Mouse (Mus musculus): ENCODE results near the gene Sat2. TPM values are rescaled to one million over a fixed set of nuclear protein-coding genes. Genes with fewer than 3 reads are reported as not detected.
"Not testable (repeated sequence)": the region's sequence is repeated elsewhere in the genome, so short reads cannot be mapped to it uniquely, and the experiment has no call there.

Gene Sat2
- total RNA-seq, 2 experiments from 2014 or later, result 7.8 to 8.8 TPM

DNA sequence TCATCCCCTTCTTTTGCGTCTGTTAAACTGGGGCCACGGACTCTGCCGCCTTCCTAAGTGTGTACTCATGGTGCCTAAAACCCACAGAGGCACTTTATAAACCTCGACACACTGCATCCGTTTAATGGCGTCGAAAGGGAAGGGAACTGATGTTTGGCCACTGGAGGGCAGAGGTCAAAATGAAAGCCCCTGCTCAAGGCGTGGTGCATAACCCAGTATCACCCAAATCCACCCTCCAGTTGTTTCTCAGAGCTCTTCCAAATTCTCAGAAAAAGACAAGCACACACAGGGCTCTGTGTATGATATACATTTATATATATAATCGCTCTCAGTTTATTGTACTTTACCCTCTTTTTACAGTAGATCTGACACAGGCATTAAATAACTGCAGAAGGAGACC lies 22.4 kb upstream of the Sat2 start:
- DNase-seq (ENCODE audit: low spot score in 2 of 2), result no peak

- DNase-seq (ENCODE audit: low spot score in 2 of 2), result peak; percentile 28 to 64
These were observed 21.7 kb upstream of the Sat2 start for GRCm38 (mm10) chr11:69600098-69600497.

- DNase-seq (ENCODE audit: low spot score in 2 of 2), result no peak
These were observed 20.1 kb upstream of the Sat2 start for GRCm38 (mm10) chr11:69601768-69602167.

DNA sequence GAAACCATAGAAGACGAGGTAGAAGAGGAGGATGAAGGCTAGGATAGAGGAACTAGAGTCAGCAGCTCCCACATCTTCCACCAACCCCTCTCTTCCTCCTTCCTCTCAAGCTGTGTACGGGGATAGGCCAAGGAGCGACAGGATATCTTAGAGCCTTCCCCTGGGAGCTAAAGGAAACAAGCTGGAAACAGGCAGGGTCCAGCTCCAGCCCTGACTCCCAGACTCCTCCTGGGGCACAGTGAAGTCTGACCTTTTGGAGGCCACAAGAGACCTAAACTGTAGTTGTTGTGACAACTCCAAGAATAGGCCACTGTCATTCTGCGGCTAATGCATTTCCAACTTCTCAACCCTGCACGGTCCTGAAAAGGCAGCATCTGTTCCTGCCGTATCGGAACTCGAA lies 18.3 kb upstream of the Sat2 start:
- no peak for DNase-seq (ENCODE audit: low spot score in 2 of 2)

- DNase-seq (ENCODE audit: low spot score in 2 of 2), result no peak
These were observed 17.5 kb upstream of the Sat2 start for GRCm38 (mm10) chr11:69604347-69604746.

- DNase-seq (ENCODE audit: low spot score in 2 of 2), result peak in 1 of 2 experiments; percentile 30
These were observed 16.8 kb upstream of the Sat2 start for GRCm38 (mm10) chr11:69604795-69605664.

- peak; percentile 64 to 75 for DNase-seq (ENCODE audit: low spot score in 2 of 2)
These were observed 15.9 kb upstream of the Sat2 start, which contains the start of gene Atp1b2 for GRCm38 (mm10) chr11:69605726-69606490. Gene Atp1b2 (minus strand): TSS chr11:69605942.

GRCm38 (mm10) chr11:69606491-69606795 lies 15.4 kb upstream of the Sat2 start:
- DNase-seq (ENCODE audit: low spot score in 2 of 2), result no peak

GRCm38 (mm10) chr11:69606832-69607231 lies 15.0 kb upstream of the Sat2 start:
- no peak for DNase-seq (ENCODE audit: low spot score in 2 of 2)

DNA sequence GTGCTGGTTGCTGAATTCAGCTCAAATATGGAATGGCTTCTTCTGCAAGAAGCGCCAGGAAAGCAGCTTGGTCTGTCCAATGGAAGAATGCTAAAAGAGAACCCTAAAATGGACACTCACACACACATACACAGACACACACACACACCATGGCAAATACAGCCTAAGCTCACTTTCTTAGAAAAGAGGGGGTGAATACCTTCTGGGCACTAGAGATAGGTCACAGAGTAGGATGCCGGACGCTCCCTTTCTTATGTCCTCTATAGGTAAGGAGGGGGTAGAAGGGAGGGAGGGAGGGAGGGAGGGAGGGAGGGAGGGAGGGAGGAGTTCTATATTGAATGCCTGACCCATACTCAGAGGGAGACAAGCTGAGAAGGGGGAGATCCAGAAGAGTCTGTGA lies 13.3 kb upstream of the Sat2 start:
- no peak for DNase-seq (ENCODE audit: low spot score in 2 of 2)

- no peak for DNase-seq (ENCODE audit: low spot score in 2 of 2)
These were observed 12.4 kb upstream of the Sat2 start for GRCm38 (mm10) chr11:69609416-69609815.

- DNase-seq (ENCODE audit: low spot score in 2 of 2), result no peak
These were observed 10.9 kb upstream of the Sat2 start for GRCm38 (mm10) chr11:69610899-69611298.

GRCm38 (mm10) chr11:69613553-69614256 lies 8.1 kb upstream of the Sat2 start:
- DNase-seq (ENCODE audit: low spot score in 2 of 2), result peak; percentile 80 to 87

- not testable (repeated sequence) for DNase-seq (ENCODE audit: low spot score in 2 of 2)
These were observed 7.6 kb upstream of the Sat2 start for GRCm38 (mm10) chr11:69614257-69614588.

GRCm38 (mm10) chr11:69616781-69617180 lies 5.0 kb upstream of the Sat2 start:
- DNase-seq (ENCODE audit: low spot score in 2 of 2), result no peak

- DNase-seq (ENCODE audit: low spot score in 2 of 2), result no peak
These were observed 4.0 kb upstream of the Sat2 start, which contains the start of gene Shbg for GRCm38 (mm10) chr11:69617805-69618204. Gene Shbg (minus strand): TSS chr11:69617905.

GRCm38 (mm10) chr11:69620394-69621081 lies 1.3 kb upstream of the Sat2 start:
- DNase-seq (ENCODE audit: low spot score in 2 of 2), result no peak

DNA sequence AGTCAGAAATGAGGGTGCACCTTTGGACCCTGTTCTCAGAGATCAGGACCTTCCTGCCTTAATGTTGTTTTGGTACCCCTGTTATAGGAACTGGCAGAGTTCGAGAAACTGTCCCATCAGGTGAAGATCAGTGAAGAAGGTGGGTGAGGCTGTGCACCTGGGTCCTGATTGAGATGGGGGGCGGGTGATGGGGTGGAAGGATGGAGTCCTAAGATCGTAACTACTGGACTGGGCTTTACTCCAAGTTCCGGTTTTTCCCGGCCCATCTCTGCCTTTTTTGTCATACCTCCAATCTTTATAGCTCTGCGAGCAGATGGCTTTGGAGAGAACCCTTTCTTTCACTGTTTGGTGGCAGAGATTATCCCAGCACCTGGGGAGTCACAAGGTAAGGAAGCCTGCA lies 582 bp downstream of the Sat2 start:
- DNase-seq (ENCODE audit: low spot score in 2 of 2), result no peak

DNA sequence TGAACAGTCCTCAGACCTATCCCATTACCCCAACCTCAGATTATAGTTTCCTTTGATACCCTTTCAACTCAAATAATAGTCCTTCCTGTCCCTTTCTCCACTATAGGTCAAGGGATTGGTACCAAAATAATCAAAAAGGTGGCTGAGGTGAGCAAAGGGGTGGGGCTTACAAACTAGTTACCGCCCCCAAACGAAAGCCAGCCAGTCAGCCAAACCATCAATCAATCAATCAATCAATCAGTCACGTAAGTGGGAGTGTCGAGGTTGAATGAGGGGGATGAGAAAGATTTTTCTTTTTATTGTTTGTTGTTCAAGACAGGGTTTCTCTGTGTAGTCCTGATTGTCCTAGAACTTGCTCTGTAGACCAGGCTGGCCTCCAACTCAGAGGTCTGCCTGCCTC lies 1.2 kb downstream of the Sat2 start:
- no peak for DNase-seq (ENCODE audit: low spot score in 2 of 2)

DNA sequence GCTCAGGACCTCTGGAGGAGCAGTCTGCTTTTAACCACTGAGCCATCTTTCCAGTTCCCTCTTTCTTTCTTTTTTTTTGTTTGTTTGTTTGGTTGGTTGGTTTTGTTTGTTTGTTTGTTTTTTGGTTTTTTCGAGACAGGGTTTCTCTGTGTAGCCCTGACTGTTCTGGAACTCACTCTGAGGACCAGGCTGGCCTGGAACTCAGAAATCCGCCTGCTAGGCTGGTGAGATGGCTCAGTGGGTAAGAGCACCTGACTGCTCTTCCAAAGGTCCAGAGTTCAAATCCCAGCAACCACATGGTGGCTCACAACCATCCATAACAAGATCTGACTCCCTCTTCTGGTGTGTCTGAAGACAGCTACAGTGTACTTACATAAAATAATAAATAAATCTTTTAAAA lies 2.5 kb downstream of the Sat2 start:
- not testable (repeated sequence) for DNase-seq (ENCODE audit: low spot score in 2 of 2)

DNA sequence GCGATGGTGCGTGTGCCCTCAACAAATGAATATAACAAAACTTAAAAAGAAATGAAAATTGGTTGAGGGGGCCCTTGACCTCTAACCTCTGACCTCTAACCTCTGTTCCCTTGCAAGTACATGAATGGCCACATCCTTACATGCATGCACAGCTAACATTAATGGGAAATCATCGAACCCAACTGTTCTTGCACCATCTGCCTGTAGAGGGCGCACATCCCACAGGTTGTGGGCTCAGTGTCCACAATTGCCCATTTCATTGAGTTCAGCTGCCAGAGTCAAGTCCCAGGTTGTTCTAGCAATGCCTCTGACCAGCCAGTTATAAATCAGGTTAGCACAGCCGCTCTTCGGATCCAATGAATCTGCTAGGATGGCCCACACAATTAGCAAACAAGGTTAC lies 6.5 kb downstream of the Sat2 start:
- DNase-seq (ENCODE audit: low spot score in 2 of 2), result peak; percentile 35 to 70
